Mouse (Mus musculus): ENCODE data around the gene Ssu72. TPM values are rescaled to one million over a fixed set of nuclear protein-coding genes. Genes with fewer than 3 reads are reported as not detected.
"Not testable (repeated sequence)": the region's sequence is repeated elsewhere in the genome, so short reads cannot be mapped to it uniquely, and the experiment has no call there.

Gene Ssu72
- total and polyA plus RNA-seq, 3 experiments: 43.6 to 51.7 (median 51.6) TPM

- no peak overlapping the region for H3K27ac ChIP-seq
- intact Hi-C loops (cut with DNase I): no loop called here
- H3K27me3 ChIP-seq (ENCODE audit: control insufficient read depth, insufficient read depth, low read length): no peaks in the 10 kb centered on the region
- TF ChIP-seq POLR2A (IDR thresholded peaks at IDR 0.05; ENCODE audit: insufficient read depth, low read depth, low read length): no peak
- TF ChIP-seq EP300 (IDR thresholded peaks at IDR 0.05; ENCODE audit: insufficient read depth, low read depth, low read length): no peak
- TF ChIP-seq CTCF (IDR thresholded peaks at IDR 0.05): no peak
- peak; percentile 37 to 46 for DNase-seq
- H3K79me2 ChIP-seq (replicated peaks; ENCODE audit: control insufficient read depth, insufficient read depth, low read length): no peaks in the 10 kb centered on the region
- H3K4me3 ChIP-seq: no peak overlapping the region
- no peaks in the 10 kb centered on the region for H3K4me1 ChIP-seq (ENCODE audit: control insufficient read depth, insufficient read depth, low read length)
- WGBS: 68% methylated on average over 37 of the region's 37 CpGs
- no peak overlapping the region for H3K9ac ChIP-seq (ENCODE audit: low read depth, low read length)
- H3K36me3 ChIP-seq (ENCODE audit: control insufficient read depth, insufficient read depth, low read length): no peaks in the 10 kb centered on the region
These were observed 35.4 kb downstream of the Ssu72 start for GRCm38 (mm10) chr4:155739741-155740636.

GRCm38 (mm10) chr4:155740681-155741080, 36.1 kb downstream of the Ssu72 start:
- H3K36me3 ChIP-seq (ENCODE audit: control insufficient read depth, insufficient read depth, low read length): not testable (repeated sequence)

GRCm38 (mm10) chr4:155742684-155743083, 38.1 kb downstream of the Ssu72 start:
- TF ChIP-seq EP300 (IDR thresholded peaks at IDR 0.05; ENCODE audit: insufficient read depth, low read depth, low read length): no peak
- no peak for TF ChIP-seq CTCF (IDR thresholded peaks at IDR 0.05)
- no peak for TF ChIP-seq POLR2A (IDR thresholded peaks at IDR 0.05; ENCODE audit: insufficient read depth, low read depth, low read length)
- Histone ChIP-seq H3K79me2 (replicated peaks; ENCODE audit: control insufficient read depth, insufficient read depth, low read length) (no peaks in the 10 kb centered on the region), H3K27ac (no peak overlapping the region), H3K4me3 (no peak overlapping the region), H3K36me3 (ENCODE audit: control insufficient read depth, insufficient read depth, low read length) (no peaks in the 10 kb centered on the region), H3K27me3 (ENCODE audit: control insufficient read depth, insufficient read depth, low read length) (no peaks in the 10 kb centered on the region), H3K4me1 (ENCODE audit: control insufficient read depth, insufficient read depth, low read length) (no peaks in the 10 kb centered on the region), H3K9ac (ENCODE audit: low read depth, low read length) (no peak overlapping the region)
- 92% methylated on average over 5 of the region's 5 CpGs for WGBS
- no peak for DNase-seq
- intact Hi-C loops (cut with DNase I): no loop called here

More at GRCm38 (mm10) chr4:155740681-155741080, 36.1 kb downstream of the Ssu72 start:
- H3K9ac ChIP-seq (ENCODE audit: low read depth, low read length); H3K27me3 ChIP-seq (ENCODE audit: control insufficient read depth, insufficient read depth, low read length); DNase-seq; H3K27ac ChIP-seq; intact Hi-C loops (cut with DNase I); H3K4me1 ChIP-seq (ENCODE audit: control insufficient read depth, insufficient read depth, low read length); H3K4me3 ChIP-seq; H3K79me2 ChIP-seq (replicated peaks; ENCODE audit: control insufficient read depth, insufficient read depth, low read length): not testable (repeated sequence)
- 82% methylated on average over 10 of the region's 10 CpGs for WGBS

- TF ChIP-seq CTCF (IDR thresholded peaks at IDR 0.05): no peak
- no peak for TF ChIP-seq EP300 (IDR thresholded peaks at IDR 0.05; ENCODE audit: insufficient read depth, low read depth, low read length)
- no peak for TF ChIP-seq POLR2A (IDR thresholded peaks at IDR 0.05; ENCODE audit: insufficient read depth, low read depth, low read length)
- Histone ChIP-seq H3K79me2 (replicated peaks; ENCODE audit: control insufficient read depth, insufficient read depth, low read length) (no peaks in the 10 kb centered on the region), H3K4me3 (no peak overlapping the region), H3K9ac (ENCODE audit: low read depth, low read length) (no peak overlapping the region), H3K27me3 (ENCODE audit: control insufficient read depth, insufficient read depth, low read length) (no peaks in the 10 kb centered on the region), H3K27ac (no peak overlapping the region), H3K36me3 (ENCODE audit: control insufficient read depth, insufficient read depth, low read length) (no peaks in the 10 kb centered on the region), H3K4me1 (ENCODE audit: control insufficient read depth, insufficient read depth, low read length) (no peaks in the 10 kb centered on the region)
- no peak for DNase-seq
- WGBS: 87% methylated on average over 8 of the region's 8 CpGs
- intact Hi-C loops (cut with DNase I): no loop called here
These were observed 39.9 kb downstream of the Ssu72 start for GRCm38 (mm10) chr4:155744474-155744873.

- TF ChIP-seq CTCF (IDR thresholded peaks at IDR 0.05): no peak
- TF ChIP-seq POLR2A (IDR thresholded peaks at IDR 0.05; ENCODE audit: insufficient read depth, low read depth, low read length): no peak
- no peak for TF ChIP-seq EP300 (IDR thresholded peaks at IDR 0.05; ENCODE audit: insufficient read depth, low read depth, low read length)
- H3K27ac ChIP-seq: no peak overlapping the region
- DNase-seq: no peak
- H3K4me3 ChIP-seq: no peak overlapping the region
- no peaks in the 10 kb centered on the region for H3K27me3 ChIP-seq (ENCODE audit: control insufficient read depth, insufficient read depth, low read length)
- H3K79me2 ChIP-seq (replicated peaks; ENCODE audit: control insufficient read depth, insufficient read depth, low read length): no peaks in the 10 kb centered on the region
- intact Hi-C loops (cut with DNase I): no loop called here
- WGBS: 88% methylated on average over 5 of the region's 5 CpGs
- no peaks in the 10 kb centered on the region for H3K4me1 ChIP-seq (ENCODE audit: control insufficient read depth, insufficient read depth, low read length)
- no peaks in the 10 kb centered on the region for H3K36me3 ChIP-seq (ENCODE audit: control insufficient read depth, insufficient read depth, low read length)
- no peak overlapping the region for H3K9ac ChIP-seq (ENCODE audit: low read depth, low read length)
These were observed 40.5 kb downstream of the Ssu72 start for GRCm38 (mm10) chr4:155745136-155745535.

- Histone ChIP-seq H3K4me3 (no peak overlapping the region), H3K27ac (no peak overlapping the region), H3K36me3 (ENCODE audit: control insufficient read depth, insufficient read depth, low read length) (no peaks in the 10 kb centered on the region), H3K9ac (ENCODE audit: low read depth, low read length) (no peak overlapping the region), H3K4me1 (ENCODE audit: control insufficient read depth, insufficient read depth, low read length) (no peaks in the 10 kb centered on the region), H3K79me2 (replicated peaks; ENCODE audit: control insufficient read depth, insufficient read depth, low read length) (no peaks in the 10 kb centered on the region), H3K27me3 (ENCODE audit: control insufficient read depth, insufficient read depth, low read length) (no peaks in the 10 kb centered on the region)
- DNase-seq: no peak
- TF ChIP-seq POLR2A (IDR thresholded peaks at IDR 0.05; ENCODE audit: insufficient read depth, low read depth, low read length): no peak
- TF ChIP-seq CTCF (IDR thresholded peaks at IDR 0.05): no peak
- TF ChIP-seq EP300 (IDR thresholded peaks at IDR 0.05; ENCODE audit: insufficient read depth, low read depth, low read length): no peak
- WGBS: 68% methylated on average over 8 of the region's 8 CpGs
- intact Hi-C loops (cut with DNase I): no loop called here
These were observed 41.5 kb downstream of the Ssu72 start for GRCm38 (mm10) chr4:155746036-155746548.

Data from heart, adult 2 months (tissue).